Comparison of ENCODE assay signal across 8 mouse cellular contexts in the genomic region with DNA sequence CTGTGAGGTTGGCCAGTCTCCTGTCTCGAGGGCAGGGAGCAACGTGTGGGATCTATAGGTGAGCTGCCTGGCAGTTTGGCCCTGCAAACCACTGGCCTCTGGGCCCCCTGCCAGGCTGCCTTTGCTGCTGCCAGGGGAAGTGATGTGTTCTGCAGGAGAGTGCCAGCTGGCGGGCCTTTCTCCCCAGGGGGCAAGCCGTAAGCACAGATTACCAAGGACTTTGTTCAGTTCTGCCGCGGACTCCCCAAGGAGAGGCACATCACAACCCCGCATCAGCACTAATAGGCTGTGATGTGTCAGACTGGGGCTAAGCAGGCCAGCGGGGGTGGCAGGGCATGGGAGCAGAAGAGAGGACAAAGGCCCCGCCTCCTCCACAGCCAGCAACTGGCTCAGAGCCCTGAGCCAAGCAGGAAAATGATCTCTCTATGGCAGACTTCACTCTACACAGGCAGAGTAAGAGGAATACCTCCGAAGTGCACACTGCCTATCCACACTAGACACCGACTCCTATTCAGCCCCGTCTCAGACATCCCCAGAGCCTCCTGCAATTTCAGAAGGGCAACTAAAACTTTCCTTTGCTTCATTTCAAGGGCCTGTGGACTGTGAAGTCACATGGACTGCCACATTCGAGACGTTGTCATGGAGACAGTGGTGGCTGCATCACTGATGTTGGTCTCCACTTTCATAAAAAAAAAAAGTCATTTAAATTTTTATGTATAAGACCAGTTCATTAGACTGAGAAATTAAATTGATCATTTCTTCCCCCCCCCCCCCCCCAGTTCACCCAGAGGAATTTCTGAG.
DNase-seq lines count a peak whose midpoint lies in the region; ATAC-seq lines count a peak whose summit lies in the region.

No protein-coding gene starts in this region.

- H3K9me3 ChIP-seq in hindbrain, embryonic 12.5 days (replicated peaks) = no peaks in the 10 kb centered on the region

- no peak overlapping the region for H3K4me3 ChIP-seq in hindbrain, embryonic 12.5 days

- H3K4me2 ChIP-seq in hindbrain, embryonic 12.5 days (replicated peaks) = peak overlapping the region; percentile 24

- WGBS in hindbrain, embryonic 12.5 days = 5% methylated on average over 14 of the region's 14 CpGs

- peak; percentile 78 for ATAC-seq in hindbrain, embryonic 12.5 days (ENCODE audit: low FRiP score)

- DNase-seq in adrenal gland, adult 2 months = peak; percentile 96
- peak; percentile 65 to 76 for DNase-seq in cerebellum, postnatal 25 days
- DNase-seq in frontal cortex, postnatal 36 days (ENCODE audit: low spot score in 2 of 2) = peak; percentile 46 to 49
- DNase-seq in layer of hippocampus, postnatal 25 days (ENCODE audit: extremely low spot score in 1 of 2, low spot score in 1 of 2) = peak; percentile 26 to 65
- peak; percentile 57 to 76 for DNase-seq in lung, postnatal 4 days
- peak; percentile 47 for DNase-seq in right cerebral cortex, postnatal 14 days
- no peak for DNase-seq in thymus, postnatal 10 days (ENCODE audit: low spot score in 2 of 2)

- H3K4me1 ChIP-seq in hindbrain, embryonic 12.5 days = peaks cover 67% of the 10 kb centered on the region

- no peak overlapping the region for H3K9ac ChIP-seq in hindbrain, embryonic 12.5 days

- H3K36me3 ChIP-seq in hindbrain, embryonic 12.5 days = no peaks in the 10 kb centered on the region

- H3K27me3 ChIP-seq in hindbrain, embryonic 12.5 days = peaks cover 23% of the 10 kb centered on the region

- H3K27ac ChIP-seq in hindbrain, embryonic 12.5 days = peak overlapping the region; percentile 77

Comparison
In these comparisons a context has a peak if more than half of its experiments do, and no peak if none do; other contexts are left out.
1. DNase-seq: peak in adrenal gland, adult 2 months (single experiment), cerebellum, postnatal 25 days (2 of 2), frontal cortex, postnatal 36 days (2 of 2), layer of hippocampus, postnatal 25 days (2 of 2), lung, postnatal 4 days (2 of 2) and right cerebral cortex, postnatal 14 days (single experiment); none in thymus, postnatal 10 days (0 of 2).